In genomic region chr4:155213052-155213751, GRCm38 (mm10) we compare ENCODE assay signal across 8 mouse cellular contexts. TPM values are rescaled to one million over a fixed set of nuclear protein-coding genes. Genes with fewer than 3 reads are reported as not detected.
DNase-seq lines count a peak whose midpoint lies in the region; ATAC-seq lines count a peak whose summit lies in the region.

No protein-coding gene starts in this region.

- H3K36me3 ChIP-seq in limb, embryonic 12.5 days, result peaks cover 31% of the 10 kb centered on the region
- H3K36me3 ChIP-seq in limb, embryonic 10.5 days, result peaks cover 34% of the 10 kb centered on the region
- peaks cover 15% of the 10 kb centered on the region for H3K36me3 ChIP-seq in forebrain, embryonic 12.5 days (replicated peaks)
- H3K36me3 ChIP-seq in intestine, embryonic 16.5 days (ENCODE audit: control insufficient read depth, insufficient read depth, low read length), result 0 out of 2 replicates have a peak, but pooled peaks cover 8% of the 10 kb centered on the region

- H3K4me2 ChIP-seq in limb, embryonic 12.5 days, result no peak overlapping the region
- H3K4me2 ChIP-seq in forebrain, embryonic 12.5 days, result peak overlapping the region; percentile 17
- no peak overlapping the region for H3K4me2 ChIP-seq in intestine, embryonic 16.5 days (ENCODE audit: low read depth, low read length)

- 57% methylated on average over 9 of the region's 9 CpGs for WGBS in limb, embryonic 12.5 days
- 69% methylated on average over 9 of the region's 9 CpGs for WGBS in limb, embryonic 10.5 days
- WGBS in forebrain, embryonic 12.5 days, result 44% methylated on average over 9 of the region's 9 CpGs
- whole genome bisulfite sequencing in intestine, embryonic 16.5 days, result 51% methylated on average over 9 of the region's 9 CpGs

- H3K4me3 ChIP-seq in limb, embryonic 12.5 days (replicated peaks), result no peak overlapping the region
- no peak overlapping the region for H3K4me3 ChIP-seq in limb, embryonic 10.5 days
- 0 out of 2 replicates have a peak overlapping the region, but pooled peaks have one; percentile 14 for H3K4me3 ChIP-seq in forebrain, embryonic 12.5 days (replicated peaks)
- H3K4me3 ChIP-seq in intestine, embryonic 16.5 days (ENCODE audit: low read length), result no peak overlapping the region

- no peaks in the 10 kb centered on the region for H3K27me3 ChIP-seq in limb, embryonic 12.5 days
- no peaks in the 10 kb centered on the region for H3K27me3 ChIP-seq in limb, embryonic 10.5 days (ENCODE audit: low read depth, poor library complexity, severe bottlenecking)
- no peaks in the 10 kb centered on the region for H3K27me3 ChIP-seq in forebrain, embryonic 12.5 days
- H3K27me3 ChIP-seq in intestine, embryonic 16.5 days (replicated peaks; ENCODE audit: control insufficient read depth, insufficient read depth, low read length), result no peaks in the 10 kb centered on the region

- peaks cover 76% of the 10 kb centered on the region for H3K4me1 ChIP-seq in limb, embryonic 12.5 days (replicated peaks)
- peaks cover 84% of the 10 kb centered on the region for H3K4me1 ChIP-seq in limb, embryonic 10.5 days
- H3K4me1 ChIP-seq in forebrain, embryonic 12.5 days, result peaks cover 80% of the 10 kb centered on the region
- H3K4me1 ChIP-seq in intestine, embryonic 16.5 days (ENCODE audit: control insufficient read depth, insufficient read depth, low read length), result peaks cover 71% of the 10 kb centered on the region

- DNase-seq in limb, embryonic 10.5 days (ENCODE audit: low spot score), result no peak
- DNase-seq in thymus, postnatal 10 days (ENCODE audit: low spot score in 2 of 2), result no peak
- no peak for DNase-seq in heart, adult 9 months (ENCODE audit: low spot score in 2 of 2)
- DNase-seq in lung, postnatal 36 days, result no peak

- no peaks in the 10 kb centered on the region for H3K9me3 ChIP-seq in limb, embryonic 12.5 days
- no peaks in the 10 kb centered on the region for H3K9me3 ChIP-seq in limb, embryonic 10.5 days (replicated peaks)
- no peaks in the 10 kb centered on the region for H3K9me3 ChIP-seq in forebrain, embryonic 12.5 days
- no peaks in the 10 kb centered on the region for H3K9me3 ChIP-seq in intestine, embryonic 16.5 days (ENCODE audit: control insufficient read depth, low read length)

- ATAC-seq in limb, embryonic 12.5 days (ENCODE audit: insufficient number of reproducible peaks, insufficient read depth, low FRiP score, low TSS enrichment, low read depth), result no peak
- ATAC-seq in cerebellum, adult (ENCODE audit: insufficient number of reproducible peaks, low FRiP score, low TSS enrichment), result peak; percentile 13; the same call in 1 of the 2 replicates
- peak; percentile 56; the same call in 1 of the 2 replicates for ATAC-seq in forebrain, embryonic 12.5 days (ENCODE audit: low FRiP score)
- ATAC-seq in intestine, embryonic 16.5 days, result peak; percentile 2; the same call in 1 of the 2 replicates

- H3K27ac ChIP-seq in limb, embryonic 12.5 days, result no peak overlapping the region
- no peak overlapping the region for H3K27ac ChIP-seq in limb, embryonic 10.5 days
- H3K27ac ChIP-seq in forebrain, embryonic 12.5 days, result peak overlapping the region; percentile 69
- 0 out of 2 replicates have a peak overlapping the region, but pooled peaks have one; percentile 28 for H3K27ac ChIP-seq in intestine, embryonic 16.5 days (ENCODE audit: low read length)

- H3K9ac ChIP-seq in limb, embryonic 12.5 days (replicated peaks), result 0 out of 2 replicates have a peak overlapping the region, but pooled peaks have one; percentile 31
- H3K9ac ChIP-seq in forebrain, embryonic 12.5 days, result no peak overlapping the region
- 0 out of 2 replicates have a peak overlapping the region, but pooled peaks have one; percentile 24 for H3K9ac ChIP-seq in intestine, embryonic 16.5 days (ENCODE audit: low read depth, low read length)

RNA-seq across cellular contexts. Expression of gene Ski, which starts 9.2 kb away (rescaled TPM):
- 18.4 and 18.8 TPM in 2 replicates for polyA plus RNA-seq in limb, embryonic 12.5 days (2016; fragmentation: Nextera tagmentation; extraction: Ambion mirVana)
- polyA plus RNA-seq in limb, embryonic 10.5 days (2016; fragmentation: Nextera tagmentation; extraction: Ambion mirVana), result 9.6 and 10.6 TPM in 2 replicates
- 12.3 and 14.2 TPM in 2 replicates for polyA plus RNA-seq in forebrain, embryonic 12.5 days (2016; fragmentation: Nextera tagmentation; extraction: Ambion mirVana)
- polyA plus RNA-seq in intestine, embryonic 16.5 days (2015; fragmentation: Nextera tagmentation; extraction: Ambion mirVana), result 11.4 and 11.7 TPM in 2 replicates

RNA-seq across cellular contexts. Expression of gene Faap20, which starts 36.4 kb away (rescaled TPM):
- 96.0 and 99.2 TPM in 2 replicates for polyA plus RNA-seq in limb, embryonic 12.5 days (2016; fragmentation: Nextera tagmentation; extraction: Ambion mirVana)
- 104 and 107 TPM in 2 replicates for polyA plus RNA-seq in limb, embryonic 10.5 days (2016; fragmentation: Nextera tagmentation; extraction: Ambion mirVana)
- 96.4 and 96.9 TPM in 2 replicates for polyA plus RNA-seq in forebrain, embryonic 12.5 days (2016; fragmentation: Nextera tagmentation; extraction: Ambion mirVana)
- polyA plus RNA-seq in intestine, embryonic 16.5 days (2015; fragmentation: Nextera tagmentation; extraction: Ambion mirVana), result 60.3 and 70.4 TPM in 2 replicates

Comparison
In these comparisons a context has a peak if more than half of its experiments do, and no peak if none do; other contexts are left out.
1. H3K27ac ChIP-seq: peak in forebrain, embryonic 12.5 days (single experiment) and intestine, embryonic 16.5 days (single experiment); none in limb, embryonic 12.5 days (single experiment) and limb, embryonic 10.5 days (single experiment).